Comparison of ENCODE assay signal across 8 mouse cellular contexts in the genomic region with DNA sequence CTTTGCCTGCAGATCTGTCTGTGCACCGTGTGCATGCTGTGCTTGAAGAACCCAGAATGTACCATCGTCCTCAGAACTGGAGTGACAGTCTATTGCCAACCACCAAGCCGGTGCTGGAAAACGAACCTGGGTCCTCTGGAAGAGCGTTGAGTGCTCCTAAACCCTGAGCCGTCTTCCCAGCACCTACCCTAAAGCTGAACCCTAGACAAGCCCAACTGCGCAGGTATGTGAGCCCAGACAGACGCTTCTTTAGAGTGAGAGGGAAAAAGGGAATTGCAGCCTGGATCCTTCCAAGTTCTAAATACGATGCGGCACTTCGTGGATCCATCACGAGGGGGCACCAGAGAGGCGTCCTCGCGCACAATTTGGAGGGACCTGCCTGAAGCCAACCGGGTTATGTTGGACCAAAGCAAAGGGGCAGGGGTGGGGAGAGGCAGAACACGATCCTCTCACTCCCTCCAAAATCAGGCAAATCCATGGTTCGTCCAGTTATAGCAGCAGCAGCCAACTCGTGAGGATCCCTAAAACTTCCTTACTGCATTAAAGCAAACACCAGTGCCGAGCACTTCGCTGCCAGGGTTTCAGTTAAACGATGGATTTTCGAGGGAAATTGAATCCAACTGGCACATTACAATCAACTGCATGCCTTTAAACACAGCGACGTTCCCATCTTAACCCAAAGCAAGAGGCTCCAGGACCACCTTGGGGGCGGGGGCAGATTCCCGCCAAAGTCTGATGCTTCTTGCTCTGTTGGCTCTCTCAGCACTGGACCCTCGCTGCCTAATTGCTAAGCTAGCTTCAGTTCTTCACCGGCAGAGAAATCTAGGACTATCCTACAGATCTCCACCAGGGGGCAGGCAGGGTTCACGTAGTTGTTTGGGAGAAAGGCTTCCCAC.
DNase-seq lines count a peak whose midpoint lies in the region; ATAC-seq and TF ChIP-seq lines count a peak whose summit lies in the region.

No protein-coding gene starts in this region.

- peaks cover 7% of the 10 kb centered on the region for H3K9me3 ChIP-seq in hindbrain, embryonic 16.5 days (ENCODE audit: control insufficient read depth, low read length)

- peaks cover 3% of the 10 kb centered on the region for H3K27me3 ChIP-seq in Patski
- H3K27me3 ChIP-seq in hindbrain, embryonic 16.5 days (replicated peaks; ENCODE audit: control insufficient read depth, insufficient read depth, low read length): no peaks in the 10 kb centered on the region

- no peaks in the 10 kb centered on the region for H3K36me3 ChIP-seq in hindbrain, embryonic 16.5 days (ENCODE audit: control insufficient read depth, insufficient read depth, low read length)
- no peaks in the 10 kb centered on the region for H3K36me3 ChIP-seq in macrophage (ENCODE audit: inconsistent target)

- no peaks in the 10 kb centered on the region for H3K79me2 ChIP-seq in macrophage (ENCODE audit: inconsistent target)

- WGBS in hindbrain, embryonic 16.5 days: 10% methylated on average over 30 of the region's 30 CpGs
- 11% methylated on average over 30 of the region's 30 CpGs for WGBS in macrophage (ENCODE audit: missing documents)

- ATAC-seq in Patski: peak; percentile 89
- peak; percentile 82 for ATAC-seq in hindbrain, embryonic 16.5 days

- H3K4me1 ChIP-seq in hindbrain, embryonic 16.5 days (ENCODE audit: control insufficient read depth, insufficient read depth, low read depth, low read length): no peaks in the 10 kb centered on the region; the same call in 1 of the 2 replicates

- peak overlapping the region; percentile 63 for H3K9ac ChIP-seq in hindbrain, embryonic 16.5 days (ENCODE audit: low read depth, low read length)

- H3K27ac ChIP-seq in hindbrain, embryonic 16.5 days (ENCODE audit: low read depth, low read length): no peak overlapping the region; the same call in 1 of the 2 replicates
- no peak overlapping the region for H3K27ac ChIP-seq in macrophage

- peak overlapping the region; percentile 41 for H3K4me3 ChIP-seq in hindbrain, embryonic 16.5 days (ENCODE audit: low read length)
- peak overlapping the region; percentile 10; the same call in 1 of the 2 replicates for H3K4me3 ChIP-seq in macrophage (ENCODE audit: inconsistent target)

- DNase-seq in Patski (ENCODE audit: low read depth, low spot score): peak; percentile 31
- DNase-seq in cerebellum, postnatal 10 days: peak; percentile 96 to 98
- DNase-seq in gastrocnemius, adult 18-20 months (ENCODE audit: low spot score): peak; percentile 86
- peak; percentile 94 to 97 for DNase-seq in left cerebral cortex, adult 18-20 months (ENCODE audit: low spot score in 2 of 2)
- DNase-seq in right cerebral cortex, adult 18-20 months: peak; percentile 91
- DNase-seq in urinary bladder, postnatal 10 days (ENCODE audit: low spot score): peak; percentile 55

- POLR2A ChIA-PET in Patski (lab: Charles Lee): interaction anchor here (0.6 kb wide), 1 partner anchor 396 kb away, joined by 3 read pairs; no protein-coding TSS in a partner anchor

- in situ Hi-C loops in Patski (cut with MboI; ENCODE audit: low pct_unique_long_range_greater_than_20kb): loop anchor here (5.0 to 25.0 kb wide), 3 partner anchors 58 to 937 kb away; a partner anchor contains a TSS

- peak overlapping the region; percentile 87 for H3K4me2 ChIP-seq in hindbrain, embryonic 16.5 days (ENCODE audit: low read length)

- TF ChIP-seq CTCF in Patski (IDR thresholded peaks at IDR 0.05): peak; percentile 80

- CTCF ChIA-PET in Patski (lab: Charles Lee): interaction anchor here (0.6 to 2.7 kb wide), 13 partner anchors 9 to 413 kb away, joined by 3 to 21 read pairs (median 4); no protein-coding TSS in a partner anchor

Comparison
In these comparisons a context has a peak if more than half of its experiments do, and no peak if none do; other contexts are left out.
1. DNase-seq: peak in every context shown above with its lines; median percentile 97 in cerebellum, postnatal 10 days; 96 in left cerebral cortex, adult 18-20 months; 91 in right cerebral cortex, adult 18-20 months; 86 in gastrocnemius, adult 18-20 months; 55 in urinary bladder, postnatal 10 days; 31 in Patski.